Mouse (Mus musculus): ENCODE measurements around the gene Rimkla. TPM values are rescaled to one million over a fixed set of nuclear protein-coding genes. Genes with fewer than 3 reads are reported as not detected.
A peak's percentile ranks its signal among the peaks of the same experiment; 100 is the strongest.

Gene Rimkla
- total and polyA plus RNA-seq, 2 experiments from 2014 or later, result 3.0 to 6.4 TPM

DNA sequence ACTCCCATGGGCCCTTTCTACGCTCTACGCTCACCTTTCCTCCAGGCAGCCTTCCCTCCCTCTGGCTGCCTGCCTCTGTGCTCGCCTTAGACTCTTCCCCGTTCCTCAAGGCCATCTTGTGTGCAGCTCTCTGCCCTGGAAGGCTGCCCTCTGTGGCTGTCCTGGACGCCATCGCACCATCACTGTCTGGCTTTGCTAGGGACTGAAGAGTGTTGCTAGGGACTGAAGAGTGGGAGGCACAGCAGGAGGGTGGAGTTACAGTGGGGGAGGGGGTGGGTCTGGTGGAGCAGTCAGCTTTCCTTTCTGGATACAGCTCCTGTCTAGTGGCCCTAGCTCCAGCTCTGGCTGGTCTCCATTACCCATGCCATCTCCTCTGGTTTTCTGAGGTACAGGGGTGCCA, 49.9 kb downstream of the Rimkla start:
- DNase-seq (ENCODE audit: low spot score) (no peak), ATAC-seq (ENCODE audit: insufficient read depth, low read depth) (no peak)
- Histone ChIP-seq H3K9ac (replicated peaks; ENCODE audit: low read depth, low read length) (no peak overlapping the region), H3K27me3 (ENCODE audit: control insufficient read depth, insufficient read depth, low read length) (no peaks in the 10 kb centered on the region), H3K4me2 (ENCODE audit: low read depth, low read length) (no peak overlapping the region), H3K9me3 (replicated peaks; ENCODE audit: control insufficient read depth, low read length) (no peaks in the 10 kb centered on the region), H3K4me1 (ENCODE audit: control insufficient read depth, insufficient read depth) (no peaks in the 10 kb centered on the region), H3K27ac (ENCODE audit: low read depth) (no peak overlapping the region), H3K36me3 (replicated peaks; ENCODE audit: control insufficient read depth, insufficient read depth, low read length) (no peaks in the 10 kb centered on the region), H3K4me3 (ENCODE audit: low read depth, low read length) (no peak overlapping the region)
- WGBS, result 53% methylated on average over 6 of the region's 6 CpGs
- TF ChIP-seq CTCF (IDR thresholded peaks at IDR 0.05; ENCODE audit: low read depth) (no peak), EP300 (IDR thresholded peaks at IDR 0.05; ENCODE audit: low read depth) (no peak)

DNA sequence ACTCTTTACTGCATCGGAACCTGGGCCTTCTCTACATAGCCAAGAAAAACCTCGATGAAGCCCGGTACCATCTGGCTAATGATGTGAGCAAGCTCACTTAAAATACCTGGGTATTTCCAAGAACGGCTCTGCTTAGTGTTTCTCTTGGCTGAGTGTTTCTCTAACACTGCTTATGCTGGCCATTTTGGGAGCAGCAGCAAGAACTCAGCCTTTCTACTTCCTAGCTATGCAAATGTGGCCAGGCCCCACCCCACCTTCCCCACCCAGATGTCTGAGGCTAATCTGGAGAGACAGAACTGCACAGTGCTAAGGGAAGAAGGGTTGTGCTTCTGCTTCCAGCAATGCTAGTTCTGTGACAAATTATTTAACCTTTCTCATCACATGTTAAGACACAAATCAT, 50.6 kb downstream of the Rimkla start:
- DNase-seq (ENCODE audit: low spot score), result no peak
- TF ChIP-seq EP300 (IDR thresholded peaks at IDR 0.05; ENCODE audit: low read depth) (no peak), CTCF (IDR thresholded peaks at IDR 0.05; ENCODE audit: low read depth) (no peak)
- ATAC-seq (ENCODE audit: insufficient read depth, low read depth), result no peak
- 79% methylated on average over 4 of the region's 4 CpGs for WGBS
- Histone ChIP-seq H3K27me3 (ENCODE audit: control insufficient read depth, insufficient read depth, low read length) (no peaks in the 10 kb centered on the region), H3K36me3 (replicated peaks; ENCODE audit: control insufficient read depth, insufficient read depth, low read length) (no peaks in the 10 kb centered on the region), H3K4me2 (ENCODE audit: low read depth, low read length) (no peak overlapping the region), H3K27ac (ENCODE audit: low read depth) (no peak overlapping the region), H3K4me1 (ENCODE audit: control insufficient read depth, insufficient read depth) (no peaks in the 10 kb centered on the region), H3K9ac (replicated peaks; ENCODE audit: low read depth, low read length) (no peak overlapping the region), H3K9me3 (replicated peaks; ENCODE audit: control insufficient read depth, low read length) (no peaks in the 10 kb centered on the region), H3K4me3 (ENCODE audit: low read depth, low read length) (no peak overlapping the region)

DNA sequence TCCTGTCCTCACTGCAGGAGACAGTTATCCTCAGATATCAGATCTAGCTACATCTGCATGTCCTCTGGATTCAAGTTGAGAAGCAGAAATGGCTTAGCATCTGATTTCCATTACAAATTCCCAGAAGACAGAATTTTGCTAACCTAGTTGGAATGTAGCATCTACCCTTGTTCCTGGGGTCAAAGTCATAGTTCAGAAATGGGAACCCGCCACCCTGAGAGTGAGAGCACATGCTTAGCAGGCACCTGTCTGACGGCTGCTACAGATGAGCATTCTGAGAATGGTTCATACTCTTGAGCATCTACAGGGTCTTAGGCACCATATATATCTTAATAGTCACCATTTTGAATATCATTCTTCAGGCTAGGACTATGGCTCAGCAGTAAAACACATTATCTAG, 54.5 kb downstream of the Rimkla start:
- no peak for DNase-seq (ENCODE audit: low spot score)
- TF ChIP-seq CTCF (IDR thresholded peaks at IDR 0.05; ENCODE audit: low read depth), result no peak
- no peak for TF ChIP-seq EP300 (IDR thresholded peaks at IDR 0.05; ENCODE audit: low read depth)

DNA sequence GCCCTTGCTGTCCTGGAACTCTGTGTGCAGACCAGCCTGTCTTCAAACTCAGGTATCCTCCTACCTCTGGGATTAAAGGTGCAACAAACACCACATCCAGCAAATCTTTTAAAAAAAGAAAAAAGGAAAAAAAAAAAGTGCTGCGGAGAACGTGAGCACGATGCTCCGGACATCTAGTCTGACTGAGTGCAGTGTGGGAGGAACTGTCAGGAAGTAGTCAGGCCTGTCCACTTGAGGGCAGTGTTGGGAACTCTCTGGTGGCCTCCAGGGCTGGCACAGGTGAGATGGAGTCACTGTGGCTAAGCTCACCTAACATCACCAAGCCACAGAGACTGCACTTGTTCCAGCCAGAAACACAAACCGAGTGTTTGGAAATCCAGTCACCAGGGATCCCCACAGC, 61.8 kb downstream of the Rimkla start:
- Histone ChIP-seq H3K9me3 (replicated peaks; ENCODE audit: control insufficient read depth, low read length) (peaks cover 3% of the 10 kb centered on the region; the same call in 1 of the 2 replicates), H3K4me2 (ENCODE audit: low read depth, low read length) (no peak overlapping the region)

More for the DNA sequence above, 54.5 kb downstream of the Rimkla start:
- no peaks in the 10 kb centered on the region for H3K27me3 ChIP-seq (ENCODE audit: control insufficient read depth, insufficient read depth, low read length)
- H3K9me3 ChIP-seq (replicated peaks; ENCODE audit: control insufficient read depth, low read length), result peaks cover 8% of the 10 kb centered on the region
- no peak overlapping the region for H3K9ac ChIP-seq (replicated peaks; ENCODE audit: low read depth, low read length)
- no peak overlapping the region for H3K4me2 ChIP-seq (ENCODE audit: low read depth, low read length)
- no peak overlapping the region for H3K4me3 ChIP-seq (ENCODE audit: low read depth, low read length)
- no peaks in the 10 kb centered on the region for H3K4me1 ChIP-seq (ENCODE audit: control insufficient read depth, insufficient read depth)
- ATAC-seq (ENCODE audit: insufficient read depth, low read depth), result no peak
- WGBS, result 87% methylated on average over 2 of the region's 2 CpGs
- no peak overlapping the region for H3K27ac ChIP-seq (ENCODE audit: low read depth)
- H3K36me3 ChIP-seq (replicated peaks; ENCODE audit: control insufficient read depth, insufficient read depth, low read length), result no peaks in the 10 kb centered on the region

DNA sequence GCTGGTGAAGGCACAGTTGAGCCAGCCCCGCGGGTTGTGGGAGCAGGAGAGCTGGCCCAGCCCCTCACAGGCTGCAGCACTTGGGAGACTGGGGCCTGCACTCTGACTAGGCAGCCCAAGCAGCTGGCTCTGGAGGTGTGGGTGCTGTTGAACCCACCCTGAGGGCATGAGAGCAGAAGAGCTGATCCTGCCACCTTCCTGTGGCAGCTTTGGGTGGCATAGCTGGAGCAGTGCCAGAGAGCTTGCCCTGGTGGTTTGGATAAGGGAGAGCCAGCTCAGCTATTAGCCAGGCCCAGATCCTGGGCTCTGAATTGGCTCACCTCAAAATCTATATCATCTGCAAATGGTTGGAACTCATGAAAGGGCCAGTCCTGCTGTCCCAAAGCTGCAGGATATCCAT, 64.7 kb downstream of the Rimkla start:
- DNase-seq (ENCODE audit: low spot score), result no peak
- Histone ChIP-seq H3K4me3 (ENCODE audit: low read depth, low read length) (no peak overlapping the region), H3K36me3 (replicated peaks; ENCODE audit: control insufficient read depth, insufficient read depth, low read length) (no peaks in the 10 kb centered on the region), H3K9ac (replicated peaks; ENCODE audit: low read depth, low read length) (no peak overlapping the region), H3K27me3 (ENCODE audit: control insufficient read depth, insufficient read depth, low read length) (no peaks in the 10 kb centered on the region), H3K4me1 (ENCODE audit: control insufficient read depth, insufficient read depth) (peaks cover 6% of the 10 kb centered on the region), H3K27ac (ENCODE audit: low read depth) (no peak overlapping the region), H3K9me3 (replicated peaks; ENCODE audit: control insufficient read depth, low read length) (no peaks in the 10 kb centered on the region), H3K4me2 (ENCODE audit: low read depth, low read length) (no peak overlapping the region)
- TF ChIP-seq CTCF (IDR thresholded peaks at IDR 0.05; ENCODE audit: low read depth) (no peak), EP300 (IDR thresholded peaks at IDR 0.05; ENCODE audit: low read depth) (no peak)
- ATAC-seq (ENCODE audit: insufficient read depth, low read depth), result no peak
- 53% methylated on average over 2 of the region's 2 CpGs for WGBS

More for the DNA sequence above, 61.8 kb downstream of the Rimkla start:
- TF ChIP-seq EP300 (IDR thresholded peaks at IDR 0.05; ENCODE audit: low read depth) (no peak), CTCF (IDR thresholded peaks at IDR 0.05; ENCODE audit: low read depth) (peak; percentile 66)
- Histone ChIP-seq H3K4me3 (ENCODE audit: low read depth, low read length) (no peak overlapping the region), H3K9ac (replicated peaks; ENCODE audit: low read depth, low read length) (no peak overlapping the region), H3K27me3 (ENCODE audit: control insufficient read depth, insufficient read depth, low read length) (no peaks in the 10 kb centered on the region), H3K4me1 (ENCODE audit: control insufficient read depth, insufficient read depth) (no peaks in the 10 kb centered on the region), H3K27ac (ENCODE audit: low read depth) (no peak overlapping the region), H3K36me3 (replicated peaks; ENCODE audit: control insufficient read depth, insufficient read depth, low read length) (no peaks in the 10 kb centered on the region)
- ATAC-seq (ENCODE audit: insufficient read depth, low read depth) (peak; percentile 73), DNase-seq (ENCODE audit: low spot score) (peak; percentile 31)
- 23% methylated on average over 5 of the region's 5 CpGs for WGBS

DNA sequence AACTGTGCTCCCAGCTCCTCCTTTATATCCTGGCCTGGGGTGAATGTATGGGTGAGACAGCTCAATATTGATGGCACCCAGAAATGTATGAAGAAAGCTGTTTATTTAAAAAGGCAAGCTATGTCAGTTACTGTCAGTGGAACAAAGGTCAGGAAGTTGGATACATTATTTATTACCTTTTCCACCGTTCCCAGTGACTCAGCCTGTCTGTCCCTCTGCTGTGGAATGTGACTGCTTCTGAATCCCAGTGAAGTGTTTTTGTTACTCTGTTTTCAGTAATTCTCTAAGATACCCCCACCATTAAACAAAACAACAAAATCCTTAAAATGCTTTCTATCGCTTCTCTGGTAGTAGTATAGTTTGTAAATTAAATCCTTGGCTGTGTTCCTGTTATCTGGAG, 66.8 kb downstream of the Rimkla start:
- Histone ChIP-seq H3K9me3 (replicated peaks; ENCODE audit: control insufficient read depth, low read length) (no peaks in the 10 kb centered on the region), H3K4me3 (ENCODE audit: low read depth, low read length) (no peak overlapping the region), H3K36me3 (replicated peaks; ENCODE audit: control insufficient read depth, insufficient read depth, low read length) (no peaks in the 10 kb centered on the region), H3K27ac (ENCODE audit: low read depth) (no peak overlapping the region), H3K9ac (replicated peaks; ENCODE audit: low read depth, low read length) (no peak overlapping the region), H3K27me3 (ENCODE audit: control insufficient read depth, insufficient read depth, low read length) (no peaks in the 10 kb centered on the region), H3K4me1 (ENCODE audit: control insufficient read depth, insufficient read depth) (peaks cover 15% of the 10 kb centered on the region), H3K4me2 (ENCODE audit: low read depth, low read length) (no peak overlapping the region)
- no peak for ATAC-seq (ENCODE audit: insufficient read depth, low read depth)
- no peak for TF ChIP-seq CTCF (IDR thresholded peaks at IDR 0.05; ENCODE audit: low read depth)
- no peak for TF ChIP-seq EP300 (IDR thresholded peaks at IDR 0.05; ENCODE audit: low read depth)
- WGBS, result 43% methylated on average over 2 of the region's 2 CpGs
- no peak for DNase-seq (ENCODE audit: low spot score)
